Mouse (Mus musculus): ENCODE results near the gene Styxl1.

- TF ChIP-seq CTCF (IDR thresholded peaks at IDR 0.05; ENCODE audit: low read depth, low read length) (no peak), EP300 (IDR thresholded peaks at IDR 0.05; ENCODE audit: insufficient read depth, low read depth, low read length) (no peak), POLR2A (IDR thresholded peaks at IDR 0.05; ENCODE audit: insufficient read depth, low read length) (no peak)
Measured at GRCm38 (mm10) chr5:135697711-135698111, 80.5 kb downstream of the Styxl1 start.
